Mouse (Mus musculus) adrenal gland, postnatal 0 days (tissue): Measurements from ENCODE around the gene Hoxd10. TPM values are rescaled to one million over a fixed set of nuclear protein-coding genes. Genes with fewer than 3 reads are reported as not detected.
A peak's percentile ranks its signal among the peaks of the same experiment; 100 is the strongest.

ENCODE experiments used
- microRNA-seq: library from miRNA; unstranded; fragments of <30 nt; microRNA quantifications from one replicate; pipeline ENCODE4, GENCODE M21; 2016; ENCODE audit warnings: borderline replicate concordance; ENCODE audit not compliant: insufficient number of aligned reads
- polyA plus RNA-seq: library from polyadenylated mRNA; unstranded; fragments of >200 nt; fragmentation: Nextera tagmentation; extraction: Ambion mirVana; gene quantifications from 2 replicates; pipeline ENCODE4 v1.2.1, GENCODE M21; 2015

Gene Hoxd10
- 0.30 and 1.4 TPM in 2 replicates for polyA plus RNA-seq

GRCm38 (mm10) chr2:74691022-74691951 lies at the start of gene Hoxd10:
TSS of gene Hoxd10 (plus strand) at chr2:74691924.

DNA sequence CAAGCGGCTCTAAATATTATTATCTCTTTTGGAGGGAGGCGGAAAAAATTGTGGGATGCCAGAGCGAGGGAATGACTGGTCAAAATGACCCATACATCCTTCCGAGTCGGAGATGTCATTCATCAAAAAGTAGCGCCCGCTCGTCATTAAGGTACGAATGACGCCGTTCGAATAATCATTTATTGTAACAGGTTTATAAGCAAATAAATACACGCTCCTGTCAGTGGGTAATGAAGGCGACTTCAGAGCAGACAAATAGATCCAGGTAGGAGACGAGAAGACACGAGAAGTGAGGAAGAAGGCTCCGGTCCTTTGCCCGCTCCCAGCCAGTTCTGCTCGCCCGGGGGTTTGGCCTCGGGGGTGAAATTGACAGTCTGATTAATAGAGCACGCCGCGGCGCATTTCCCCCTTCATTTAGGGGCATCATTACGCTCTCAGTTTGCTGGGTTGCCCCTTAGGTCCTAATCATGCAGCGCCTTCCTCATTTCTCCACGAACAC lies 32.2 kb upstream of the Hoxd10 start, which contains the start of gene Evx2:
Gene Evx2, minus strand, starts transcription at position 51 of the 499 bp plus-strand sequence.

DNA sequence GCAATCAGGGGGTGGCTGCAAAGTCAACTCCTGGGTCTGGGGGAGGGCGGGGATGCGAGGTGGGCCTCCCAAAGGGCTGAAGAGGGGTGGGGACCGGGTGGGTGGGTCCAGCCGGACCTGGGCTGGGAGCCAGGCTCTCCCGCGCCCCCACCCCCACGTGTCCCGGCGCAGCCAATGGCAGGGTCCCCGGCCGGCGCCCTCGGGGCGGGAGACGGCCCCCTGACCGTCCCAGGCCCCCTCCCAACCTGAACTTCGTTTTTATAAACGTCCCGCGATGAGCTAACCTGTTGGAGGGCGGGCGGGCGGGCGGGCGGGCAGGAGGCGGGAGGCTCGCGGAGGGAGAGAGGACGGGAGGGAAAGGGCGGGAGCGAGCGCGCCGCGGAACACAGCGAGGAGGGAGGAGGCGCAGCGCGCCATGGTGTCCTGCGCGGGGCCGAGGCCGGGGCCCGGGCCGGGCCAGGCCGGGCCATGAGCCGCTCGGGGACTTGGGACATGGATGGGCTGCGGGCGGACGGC lies 23.8 kb upstream of the Hoxd10 start, which contains the start of gene Hoxd13:
Gene Hoxd13, plus strand, starts transcription at position 469 of the 516 bp plus-strand sequence.

GRCm38 (mm10) chr2:74674881-74675665 lies 16.7 kb upstream of the Hoxd10 start, which contains the start of gene Hoxd12:
TSS of gene Hoxd12 (plus strand) at chr2:74675013.

DNA sequence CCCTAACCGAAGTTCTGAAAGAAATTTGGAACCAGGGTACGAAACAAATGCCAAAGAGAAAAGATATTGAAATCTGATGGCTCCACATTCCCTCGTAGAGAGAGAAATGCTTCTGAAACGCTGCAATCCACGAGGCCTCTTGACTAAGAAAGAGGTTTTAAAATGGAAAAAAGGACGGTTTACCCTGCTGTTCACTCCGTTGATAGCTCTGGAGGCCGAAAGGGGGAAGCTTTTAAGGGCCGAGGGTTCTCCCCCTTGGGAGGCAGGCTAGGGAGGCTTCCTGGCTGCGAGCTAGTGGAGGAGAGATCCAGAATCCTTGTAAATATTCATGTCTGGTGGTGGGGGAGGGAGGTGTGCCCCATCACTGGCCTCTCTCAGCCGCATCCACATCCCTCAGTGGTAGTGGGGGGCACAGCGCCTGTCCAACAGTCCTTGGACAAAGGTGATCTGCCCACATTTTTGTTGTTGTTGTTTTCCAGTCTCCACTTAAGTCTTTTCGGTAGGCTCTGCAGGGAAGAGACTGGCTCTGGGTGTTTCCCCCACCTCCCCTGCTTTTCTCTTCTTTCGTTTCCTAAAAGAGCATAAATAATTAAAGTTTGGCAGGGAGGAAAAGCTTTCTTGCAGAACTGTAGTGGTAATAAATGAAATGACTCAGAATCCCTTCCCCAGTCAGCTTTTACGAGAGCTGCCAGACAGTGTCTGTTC lies 12.7 kb upstream of the Hoxd10 start, which contains the start of gene Hoxd11:
Gene Hoxd11, plus strand, starts transcription at position 667 of the 705 bp plus-strand sequence.

DNA sequence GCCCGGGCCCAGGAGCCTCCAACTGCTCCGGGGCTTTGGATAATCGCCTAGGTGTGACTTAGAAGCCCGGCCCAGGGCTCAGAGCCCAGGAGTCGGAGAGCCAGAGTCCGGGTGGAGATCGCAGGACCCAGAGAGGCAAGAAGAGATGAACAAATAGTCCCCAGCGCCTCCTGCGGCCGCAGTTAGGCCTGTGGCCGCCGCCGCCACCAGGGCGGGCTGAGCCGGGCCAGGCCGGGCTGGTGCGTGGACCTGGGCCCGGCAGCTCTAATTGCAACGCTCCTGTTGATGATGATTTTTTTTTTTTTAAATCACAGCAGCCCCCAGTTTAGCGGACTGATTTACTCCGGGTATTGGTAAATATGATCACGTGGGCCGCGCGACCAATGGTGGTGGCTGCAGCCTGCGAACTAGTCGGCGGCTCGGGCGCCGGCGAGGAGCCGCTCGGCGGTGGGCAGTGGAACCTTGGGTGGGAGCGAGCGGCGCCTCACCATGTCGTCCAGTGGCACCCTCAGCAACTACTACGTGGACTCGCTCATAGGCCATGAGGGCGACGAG lies 5.9 kb downstream of the Hoxd10 start, which contains the start of gene Hoxd9:
Gene Hoxd9, plus strand, starts transcription at position 161 of the 555 bp plus-strand sequence.

DNA sequence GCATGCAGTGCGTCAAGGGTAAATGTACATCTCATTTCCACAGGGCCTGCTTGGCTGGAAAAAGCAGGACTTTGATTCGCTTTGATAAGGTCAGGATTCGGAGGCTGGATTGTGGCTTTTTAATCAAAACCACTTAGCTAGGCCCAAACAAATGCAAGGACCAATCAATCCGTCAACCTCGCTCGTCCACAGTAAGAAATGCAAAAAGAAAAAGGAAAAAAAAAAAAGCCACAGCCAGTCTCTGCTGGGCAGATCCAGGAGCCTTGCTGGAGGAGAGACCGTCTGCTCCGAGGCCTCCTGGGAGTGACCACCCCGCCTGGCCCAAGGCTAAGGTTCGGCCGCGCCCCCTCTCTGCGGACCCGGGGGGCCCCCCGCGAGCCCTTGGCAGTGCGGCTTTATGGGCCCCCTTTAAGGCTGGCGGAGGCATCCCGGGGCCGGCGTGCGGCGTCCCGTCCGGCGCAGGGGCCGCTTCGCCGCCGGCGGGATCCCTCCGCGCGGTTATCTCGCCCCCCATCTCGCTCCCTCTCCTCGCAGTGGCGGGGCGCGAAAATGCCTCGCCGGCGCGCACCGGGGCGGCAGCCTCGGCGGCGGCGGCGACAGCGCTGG lies 12.8 kb downstream of the Hoxd10 start, which contains the start of gene Hoxd8:
Gene Hoxd8, plus strand, starts transcription at position 223 of the 606 bp plus-strand sequence.

DNA sequence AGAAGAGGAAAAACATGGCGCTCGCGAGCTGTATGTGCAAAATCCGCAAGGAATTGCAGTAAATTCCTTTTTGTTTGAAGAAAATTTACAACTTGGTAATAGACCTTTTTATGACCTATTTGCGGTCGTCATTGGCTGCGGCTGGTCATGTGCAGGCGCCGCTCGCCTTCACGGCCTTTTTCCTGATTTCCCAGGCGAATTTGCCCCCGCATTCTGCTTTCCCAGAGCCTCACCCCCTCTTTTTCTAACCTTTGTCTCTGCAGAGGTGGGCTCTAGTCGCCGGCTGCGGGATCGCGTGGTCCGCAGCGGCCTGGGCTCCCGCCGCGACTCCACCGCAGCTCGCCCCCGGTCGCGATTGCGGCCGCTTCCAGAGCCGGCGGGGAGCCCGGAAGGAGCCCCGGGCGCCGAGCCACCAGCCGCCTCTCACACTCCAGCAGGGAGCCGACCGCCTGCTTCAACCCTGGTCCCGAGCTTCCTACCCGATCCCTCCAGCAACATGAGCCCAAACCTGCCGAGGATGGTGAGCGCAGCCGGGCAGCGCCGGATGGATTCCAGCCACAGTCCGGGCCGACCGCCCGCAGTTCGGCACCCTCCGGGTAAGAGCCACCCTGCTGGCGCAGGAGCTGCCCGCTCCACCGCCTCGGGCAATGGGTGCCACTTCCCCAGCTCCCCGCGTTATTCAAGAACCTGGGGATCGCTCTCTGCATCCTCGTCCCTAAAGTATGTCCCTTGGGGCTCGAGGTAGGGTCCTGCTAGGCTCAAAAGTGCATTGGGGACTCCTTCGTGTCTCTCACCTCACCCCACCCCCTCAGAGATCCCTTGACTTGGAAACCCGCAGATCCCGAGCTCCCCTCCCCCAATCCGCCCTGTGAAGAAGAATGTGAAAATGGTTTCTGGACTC lies 20.2 kb downstream of the Hoxd10 start, which contains the start of the genes Hoxd3 and Hoxd4:
Gene Hoxd3, plus strand, starts transcription at position 207 of the 901 bp plus-strand sequence.
Gene Hoxd4, plus strand, starts transcription at position 209 of the 901 bp plus-strand sequence.

DNA sequence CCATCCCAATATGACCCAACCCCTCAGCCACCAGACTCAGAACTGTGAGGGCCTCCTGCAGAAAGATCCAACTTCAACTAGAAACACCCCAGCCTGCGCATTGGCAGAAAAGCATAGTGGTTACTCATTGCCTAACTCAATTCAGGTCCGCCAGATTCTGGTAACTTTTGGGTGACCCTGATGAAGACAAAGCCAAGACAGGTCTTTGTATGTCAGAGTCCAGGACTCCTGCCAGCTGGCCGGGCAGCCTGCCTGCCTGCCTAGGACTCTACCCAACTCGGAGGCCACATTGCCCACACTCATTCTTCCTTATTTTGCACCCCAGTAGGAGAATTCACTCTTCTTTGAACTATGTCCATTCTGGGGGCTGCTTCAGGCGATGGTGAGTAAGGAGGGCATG lies 34.8 kb downstream of the Hoxd10 start, which contains the start of gene Gm28230:
Gene Gm28230, plus strand, starts transcription at position 178 of the 400 bp plus-strand sequence.

Small RNA genes within 50 kb of the gene (microRNA-seq; reads per million reads assigned to microRNA genes)
- not detected for gene Gm44463
- 41,054 reads per million, percentile 98 among the genes with 10 or more reads in this experiment for gene Mir10b

Other genes with a start within 250 kb of the Hoxd10 start
- gene Lnpk, start 112.5 kb upstream of the Hoxd10 start, polyA plus RNA-seq: 12.8 and 18.2 TPM in 2 replicates
- gene Evx2, start 32.4 kb upstream of the Hoxd10 start, polyA plus RNA-seq: not detected in 2 replicates
- gene Hoxd13, start 23.6 kb upstream of the Hoxd10 start, polyA plus RNA-seq: not detected in 2 replicates
- gene Hoxd12, start 16.9 kb upstream of the Hoxd10 start, polyA plus RNA-seq: 0.11 TPM in 1 of 2 replicates, not detected in the other
- gene Hoxd11, start 12.4 kb upstream of the Hoxd10 start, polyA plus RNA-seq: 0.22 and 2.2 TPM in 2 replicates
- gene Hoxd9, start 5.8 kb downstream of the Hoxd10 start, polyA plus RNA-seq: 4.5 and 6.1 TPM in 2 replicates
- 10.8 and 12.9 TPM in 2 replicates for gene Hoxd8, start 12.7 kb downstream of the Hoxd10 start, polyA plus RNA-seq
- gene Hoxd3, start 20.0 kb downstream of the Hoxd10 start, polyA plus RNA-seq: 0.35 and 0.59 TPM in 2 replicates
- gene Hoxd4, start 20.0 kb downstream of the Hoxd10 start, polyA plus RNA-seq: 0.46 and 0.88 TPM in 2 replicates
- 0.23 TPM in 1 of 2 replicates, not detected in the other for gene Gm28230, start 34.8 kb downstream of the Hoxd10 start, polyA plus RNA-seq
- gene Hoxd1, start 71.1 kb downstream of the Hoxd10 start, polyA plus RNA-seq: 0.10 TPM in 1 of 2 replicates, not detected in the other
- 197 and 230 TPM in 2 replicates for gene Mtx2, start 133.9 kb downstream of the Hoxd10 start, polyA plus RNA-seq